Mouse (Mus musculus) olfactory bulb, adult 2 months (tissue): ENCODE measurements around the gene Pom121.

Source experiments
- CTCF ChIP-seq: fragments of 200-500 bp; IDR thresholded peaks from 2 replicates; pipeline ENCODE4 v1.5.1; 2012; ENCODE audit warnings: low read depth, mild to moderate bottlenecking, low read length, moderate library complexity; ENCODE audit not compliant: insufficient read depth
- POLR2A ChIP-seq: fragments of 200-500 bp; IDR thresholded peaks from 2 replicates; pipeline ENCODE4 v1.6.1; 2012; ENCODE audit warnings: mild to moderate bottlenecking, low read depth, low read length, moderate library complexity; ENCODE audit not compliant: insufficient read depth

- TF ChIP-seq POLR2A (no peak), CTCF (no peak)
Measured at GRCm38 (mm10) chr5:135399382-135399781, 5.0 kb upstream of the Pom121 start.
